Mouse (Mus musculus) heart, postnatal 0 days (tissue): Measurements from ENCODE around the gene Pigl. TPM values are rescaled to one million over a fixed set of nuclear protein-coding genes. Genes with fewer than 3 reads are reported as not detected.

Experiments used
- ATAC-seq: fragments of 200-750 bp; cut with Nextera tagmentation; 2 replicates; pipeline ENCODE4 v1.8.0; 2017; ENCODE audit warnings: low read depth, moderate number of reproducible peaks, moderate library complexity; ENCODE audit not compliant: insufficient read depth
- DNase-seq: peaks from one replicate; pipeline ENCODE4 v3.0.0-alpha.2; 2016; ENCODE audit warnings: low spot score
- H3K27ac ChIP-seq: fragments of 300-500 bp; sonication (generic); 2 replicates; pipeline ENCODE4 v1.5.1; 2014; ENCODE audit warnings: low read depth, mild to moderate bottlenecking
- H3K27me3 ChIP-seq: fragments of 300-500 bp; sonication (generic); 2 replicates; pipeline ENCODE4 v1.6.1; 2014; ENCODE audit warnings: low read length, mixed read lengths; ENCODE audit not compliant: control insufficient read depth, insufficient read depth
- H3K36me3 ChIP-seq: fragments of 300-500 bp; sonication (generic); replicated peaks from 2 replicates; pipeline ENCODE4 v1.6.1; 2014; ENCODE audit warnings: low read length, mixed read lengths; ENCODE audit not compliant: control insufficient read depth, insufficient read depth
- H3K4me1 ChIP-seq: fragments of 300-500 bp; sonication (generic); 2 replicates; pipeline ENCODE4 v1.6.1; 2014; ENCODE audit warnings: antibody characterized with exemption; ENCODE audit not compliant: control insufficient read depth, insufficient read depth
- H3K4me2 ChIP-seq: fragments of 300-500 bp; sonication (generic); 2 replicates; pipeline ENCODE4 v1.6.1; 2014; ENCODE audit warnings: low read depth, mild to moderate bottlenecking, low read length, moderate library complexity
- H3K4me3 ChIP-seq: fragments of 300-500 bp; sonication (generic); 2 replicates; pipeline ENCODE4 v1.5.1; 2014; ENCODE audit warnings: low read depth, low read length
- H3K9ac ChIP-seq: fragments of 300-500 bp; sonication (generic); replicated peaks from 2 replicates; pipeline ENCODE4 v1.6.1; 2014; ENCODE audit warnings: low read depth, low read length, mixed read lengths
- H3K9me3 ChIP-seq: fragments of 300-500 bp; sonication (generic); replicated peaks from 2 replicates; pipeline ENCODE4 v1.6.1; 2016; ENCODE audit warnings: low read length; ENCODE audit not compliant: control insufficient read depth
- CTCF ChIP-seq: IDR thresholded peaks from 2 replicates; pipeline ENCODE4 v1.5.1; 2016; ENCODE audit warnings: antibody characterized with exemption, control low read depth, low read depth
- EP300 ChIP-seq: IDR thresholded peaks from 2 replicates; pipeline ENCODE4 v1.6.1; 2016; ENCODE audit warnings: antibody characterized with exemption, low read depth
- WGBS: fragments of 180-500 bp; shearing (Covaris S2); extraction: QIAGEN DNeasy Blood & Tissue Kit; methylation state at CpG from one replicate; pipeline ENCODE4 v1.1.7; 2014; 5-methylcytosine and 5-hydroxymethylcytosine counted together
- polyA plus RNA-seq: library from polyadenylated mRNA; unstranded; fragments of >200 nt; fragmentation: Nextera tagmentation; extraction: Ambion mirVana; gene quantifications from 2 replicates; pipeline ENCODE4 v1.2.1, GENCODE M21; 2015
- total RNA-seq: library from RNA; depleted of rRNA; stranded (reverse); fragments of >200 nt; gene quantifications from 2 replicates; pipeline ENCODE4 v1.2.3, GENCODE M21; 2014; ENCODE audit warnings: low replicate concordance

Gene Pigl
- total and polyA plus RNA-seq, 2 experiments from 2014 or later: 4.3 to 5.5 TPM

GRCm38 (mm10) chr11:62473516-62473915 is 15.3 kb downstream of the Pigl start:
- no peak overlapping the region for H3K4me3 ChIP-seq

GRCm38 (mm10) chr11:62476156-62476555 is 17.9 kb downstream of the Pigl start:
- DNase-seq (no peak), ATAC-seq (no peak)
- Histone ChIP-seq H3K9me3 (no peaks in the 10 kb centered on the region), H3K36me3 (no peaks in the 10 kb centered on the region), H3K9ac (no peak overlapping the region), H3K27me3 (no peaks in the 10 kb centered on the region), H3K27ac (no peak overlapping the region), H3K4me1 (0 out of 2 replicates have a peak, but pooled peaks cover 11% of the 10 kb centered on the region), H3K4me3 (no peak overlapping the region), H3K4me2 (no peak overlapping the region)
- TF ChIP-seq CTCF (no peak), EP300 (no peak)
- 63% methylated on average over 4 of the region's 4 CpGs for WGBS

More at GRCm38 (mm10) chr11:62473516-62473915, 15.3 kb downstream of the Pigl start:
- Histone ChIP-seq H3K4me2 (no peak overlapping the region), H3K9me3 (no peaks in the 10 kb centered on the region), H3K4me1 (0 out of 2 replicates have a peak, but pooled peaks cover 4% of the 10 kb centered on the region), H3K27me3 (no peaks in the 10 kb centered on the region), H3K36me3 (no peaks in the 10 kb centered on the region), H3K9ac (no peak overlapping the region), H3K27ac (no peak overlapping the region)
- 89% methylated on average over 5 of the region's 5 CpGs for WGBS
- no peak for TF ChIP-seq EP300
- no peak for TF ChIP-seq CTCF
- ATAC-seq (no peak), DNase-seq (no peak)

- TF ChIP-seq EP300 (no peak), CTCF (no peak)
- no peak for ATAC-seq
- Histone ChIP-seq H3K27me3 (no peaks in the 10 kb centered on the region), H3K27ac (peak overlapping the region; percentile 36), H3K36me3 (no peaks in the 10 kb centered on the region), H3K4me2 (peak overlapping the region; percentile 25; the same call in 1 of the 2 replicates), H3K9me3 (no peaks in the 10 kb centered on the region), H3K9ac (no peak overlapping the region), H3K4me1 (0 out of 2 replicates have a peak, but pooled peaks cover 11% of the 10 kb centered on the region), H3K4me3 (no peak overlapping the region)
- DNase-seq: no peak
- WGBS: 31% methylated on average over 6 of the region's 6 CpGs
Observed at GRCm38 (mm10) chr11:62478931-62479330, 20.7 kb downstream of the Pigl start.

GRCm38 (mm10) chr11:62479581-62479980 is 21.3 kb downstream of the Pigl start:
- ATAC-seq (no peak), DNase-seq (no peak)
- Histone ChIP-seq H3K9me3 (no peaks in the 10 kb centered on the region), H3K27ac (no peak overlapping the region), H3K4me2 (no peak overlapping the region), H3K9ac (no peak overlapping the region), H3K36me3 (no peaks in the 10 kb centered on the region), H3K4me3 (no peak overlapping the region), H3K4me1 (0 out of 2 replicates have a peak, but pooled peaks cover 11% of the 10 kb centered on the region), H3K27me3 (no peaks in the 10 kb centered on the region)
- no peak for TF ChIP-seq EP300
- TF ChIP-seq CTCF: no peak
- WGBS: 89% methylated on average over 5 of the region's 5 CpGs

- Histone ChIP-seq H3K27me3 (no peaks in the 10 kb centered on the region), H3K4me3 (no peak overlapping the region), H3K9ac (no peak overlapping the region), H3K4me1 (no peaks in the 10 kb centered on the region), H3K27ac (no peak overlapping the region), H3K9me3 (no peaks in the 10 kb centered on the region), H3K4me2 (no peak overlapping the region), H3K36me3 (no peaks in the 10 kb centered on the region)
- no peak for TF ChIP-seq CTCF
- TF ChIP-seq EP300: no peak
- DNase-seq (no peak), ATAC-seq (no peak)
- WGBS: 84% methylated on average over 1 of the region's 1 CpGs
Observed at GRCm38 (mm10) chr11:62486949-62487348, 28.7 kb downstream of the Pigl start.

- no peak for TF ChIP-seq EP300
- TF ChIP-seq CTCF: no peak
- H3K9ac ChIP-seq: no peak overlapping the region
- 92% methylated on average over 10 of the region's 10 CpGs for WGBS
Observed at GRCm38 (mm10) chr11:62487540-62488350, 29.5 kb downstream of the Pigl start.

More at GRCm38 (mm10) chr11:62487540-62488350, 29.5 kb downstream of the Pigl start:
- ATAC-seq (no peak), DNase-seq (no peak)
- Histone ChIP-seq H3K4me3 (no peak overlapping the region), H3K36me3 (no peaks in the 10 kb centered on the region), H3K27me3 (no peaks in the 10 kb centered on the region), H3K4me1 (no peaks in the 10 kb centered on the region), H3K9me3 (no peaks in the 10 kb centered on the region), H3K4me2 (no peak overlapping the region), H3K27ac (no peak overlapping the region)
